Mouse (Mus musculus) c-Kit-negative CD71-positive TER-119-positive erythroid progenitor cells, embryonic 14.5 days (primary cell): ENCODE data around the gene Rps25.
A peak's percentile ranks its signal among the peaks of the same experiment; 100 is the strongest.
"Not testable (repeated sequence)": the region's sequence is repeated elsewhere in the genome, so short reads cannot be mapped to it uniquely, and the experiment has no call there.

Source experiments
- DNase-seq: peaks from one replicate; pipeline ENCODE4 v3.0.0-alpha.2; 2013; ENCODE audit warnings: low read depth, low spot score

Rps25 gene

DNA sequence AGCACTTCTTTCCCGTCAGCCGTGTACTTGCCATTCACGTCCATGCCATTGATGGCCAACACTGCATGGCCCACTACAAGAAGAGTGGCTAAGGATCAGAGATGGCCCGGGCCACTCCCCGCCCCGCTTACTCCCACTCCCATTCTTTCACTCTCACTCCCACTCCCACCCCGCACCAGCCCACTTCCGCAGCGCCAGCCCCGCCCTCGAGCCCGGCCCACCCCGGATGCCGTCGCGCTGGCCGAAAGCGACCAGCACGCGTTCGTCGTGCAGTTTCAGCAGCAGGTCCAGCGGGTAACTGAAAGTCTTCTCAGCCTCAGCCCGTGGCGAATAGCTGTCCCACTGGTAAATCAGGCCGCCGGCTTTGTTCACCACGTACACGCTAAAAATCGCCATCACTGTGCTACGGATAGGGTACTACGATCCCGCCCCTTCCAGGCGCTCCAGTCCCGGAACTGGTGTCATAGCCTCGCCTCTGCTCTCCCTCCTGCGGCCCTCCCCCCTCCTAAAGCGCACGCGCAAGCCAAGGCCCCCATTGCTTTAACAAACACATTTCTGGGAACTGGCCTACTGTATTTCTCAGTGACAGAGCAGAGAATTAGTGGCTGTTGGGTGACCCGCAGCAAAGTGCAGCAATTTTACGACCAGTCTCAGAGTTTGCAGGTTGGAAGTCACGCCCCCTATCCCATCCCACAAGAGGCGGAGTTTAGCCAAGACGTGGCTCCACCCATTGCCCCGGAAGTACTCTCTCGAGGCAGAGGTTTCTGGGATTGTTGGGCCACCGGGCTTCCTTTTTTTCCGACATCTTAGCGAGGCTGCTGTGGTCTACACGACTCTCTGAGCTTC is at the start of gene Rps25, which contains the start of gene Trappc4:
TSS of gene Rps25 (plus strand) at position 234 of the 846 bp plus-strand sequence.
TSS of gene Trappc4 (minus strand) at position 695 of the 846 bp plus-strand sequence.
- DNase-seq = peak; percentile 94

DNA sequence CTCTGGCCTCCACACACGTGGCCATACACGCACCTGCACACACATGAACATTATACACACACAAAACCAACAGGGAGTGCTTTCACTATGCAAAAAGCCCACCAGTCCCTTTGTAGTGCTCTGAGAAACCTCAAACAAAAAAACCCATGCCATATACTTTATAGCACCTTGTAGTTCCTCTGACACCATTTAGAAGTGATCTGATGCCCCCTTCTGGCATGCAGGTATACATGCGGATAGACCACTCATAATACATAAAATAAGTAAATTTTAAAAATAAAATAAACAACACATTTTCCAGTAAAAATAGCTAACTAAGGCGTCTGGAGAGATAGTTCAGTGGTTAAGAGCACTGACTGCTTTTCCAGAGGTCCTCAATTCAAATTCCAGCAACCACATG is 49.7 kb upstream of the Rps25 start:
- no peak for DNase-seq

DNA sequence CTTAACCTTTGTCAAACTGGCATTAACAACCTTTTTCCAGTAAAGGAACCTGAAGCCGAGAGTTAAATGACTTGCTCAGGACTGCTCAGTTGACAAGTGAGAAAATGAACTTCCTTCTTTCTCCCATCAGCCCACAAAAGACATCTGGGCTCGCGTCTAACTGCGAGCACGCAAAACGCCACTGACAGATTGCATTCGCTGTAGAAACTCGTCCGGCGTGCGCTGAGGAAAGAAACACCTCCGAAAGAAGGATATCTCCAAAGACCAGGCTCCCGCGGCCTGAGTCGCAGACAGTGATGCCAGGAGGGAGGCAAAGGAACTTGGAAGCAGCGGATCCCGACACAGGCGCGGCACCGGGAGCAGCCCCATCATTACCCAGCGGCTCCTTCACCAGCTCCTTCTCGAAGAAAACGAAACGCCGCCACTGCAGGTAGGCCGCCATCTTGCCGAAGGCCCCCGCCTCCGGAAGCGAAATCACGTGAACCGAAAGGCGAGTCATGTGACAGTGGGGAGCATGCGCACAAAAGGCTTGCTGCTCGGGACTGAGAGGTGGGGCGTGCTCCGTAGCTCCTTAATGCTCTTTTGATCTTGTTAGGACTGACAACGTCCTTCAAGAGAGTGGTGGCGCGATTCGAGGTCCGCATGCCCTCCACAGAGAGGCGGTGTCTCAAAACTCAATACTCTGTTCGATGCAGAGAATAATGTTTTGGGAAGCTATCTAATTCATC is 45.6 kb upstream of the Rps25 start, which contains the start of gene Vps11:
TSS of gene Vps11 (minus strand) at position 481 of the 728 bp plus-strand sequence.
- DNase-seq = peak; percentile 94

DNA sequence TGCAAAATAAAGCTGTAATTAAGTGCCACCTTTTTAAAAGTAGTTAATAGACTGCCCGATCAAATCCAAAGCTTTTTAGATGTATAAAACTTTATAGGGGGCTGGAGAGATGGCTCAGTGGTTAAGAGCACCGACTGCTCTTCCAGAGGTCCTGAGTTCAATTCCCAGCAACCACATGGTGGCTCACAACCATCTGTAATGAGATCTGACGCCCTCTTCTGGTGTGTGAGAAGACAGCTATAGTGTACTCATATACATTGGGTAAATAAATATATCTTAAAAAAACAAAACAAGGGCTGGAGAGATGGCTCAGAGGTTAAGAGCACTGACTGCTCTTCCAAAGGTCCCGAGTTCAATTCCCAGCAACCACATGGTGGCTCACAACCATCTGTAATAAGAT is 45.0 kb upstream of the Rps25 start:
- DNase-seq = not testable (repeated sequence)

DNA sequence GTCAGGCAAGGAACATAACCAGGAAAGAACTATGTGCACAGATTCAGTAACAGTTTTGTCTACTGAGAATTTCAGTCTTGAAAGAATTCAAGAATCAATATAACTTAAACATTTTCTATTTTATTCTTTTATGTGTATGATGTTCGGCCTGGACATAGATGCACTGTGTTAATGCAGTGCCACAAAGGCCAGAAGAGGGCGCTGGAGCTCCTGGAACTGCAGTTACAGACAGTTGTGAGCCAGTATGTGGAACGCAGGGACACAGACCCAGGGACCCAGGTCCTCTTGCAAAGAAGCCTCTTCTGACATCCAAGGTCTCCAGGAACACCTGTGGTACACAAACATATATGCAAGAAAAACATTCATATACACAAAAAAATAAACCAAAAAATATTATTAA is 42.5 kb upstream of the Rps25 start:
- DNase-seq = no peak

DNA sequence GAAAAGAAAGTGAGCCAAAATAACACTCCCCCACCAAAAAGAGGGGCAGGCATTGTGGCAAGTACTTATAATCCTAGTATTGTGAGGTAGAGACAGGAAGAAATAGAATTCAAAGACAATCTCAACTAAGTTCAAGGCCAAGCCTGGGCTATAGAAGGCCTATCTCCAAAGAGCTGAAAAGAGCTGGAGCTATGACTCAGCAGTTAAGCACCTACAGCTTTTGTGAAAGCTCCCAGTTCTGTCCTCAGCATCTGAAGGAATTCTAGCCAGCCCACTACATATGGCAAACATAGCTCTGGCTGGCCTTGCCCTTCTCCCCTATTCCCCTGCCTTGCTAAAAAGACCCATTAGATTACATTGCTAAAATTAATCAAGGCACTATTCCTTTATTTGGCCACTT is 33.6 kb upstream of the Rps25 start:
- no peak for DNase-seq

DNA sequence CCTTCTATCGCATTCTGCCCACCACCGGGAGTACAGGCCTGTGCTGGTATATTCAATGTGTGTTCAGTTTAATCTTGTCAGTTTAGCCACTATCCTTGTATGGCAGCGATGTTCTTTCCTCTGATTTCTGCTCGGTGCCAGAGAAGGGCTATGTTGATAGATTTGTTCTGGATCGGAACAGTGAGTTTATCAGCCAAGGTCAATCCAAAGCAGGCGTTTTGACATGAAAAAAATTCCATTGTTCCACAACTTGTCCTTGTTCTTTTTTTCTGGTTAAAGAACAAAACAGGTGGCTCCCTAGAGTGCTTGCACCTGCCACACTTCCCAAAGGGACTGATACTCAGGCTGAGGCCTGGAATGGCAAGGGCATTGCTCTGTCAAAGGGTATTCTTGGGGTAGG is 30.8 kb upstream of the Rps25 start:
- DNase-seq = no peak

DNA sequence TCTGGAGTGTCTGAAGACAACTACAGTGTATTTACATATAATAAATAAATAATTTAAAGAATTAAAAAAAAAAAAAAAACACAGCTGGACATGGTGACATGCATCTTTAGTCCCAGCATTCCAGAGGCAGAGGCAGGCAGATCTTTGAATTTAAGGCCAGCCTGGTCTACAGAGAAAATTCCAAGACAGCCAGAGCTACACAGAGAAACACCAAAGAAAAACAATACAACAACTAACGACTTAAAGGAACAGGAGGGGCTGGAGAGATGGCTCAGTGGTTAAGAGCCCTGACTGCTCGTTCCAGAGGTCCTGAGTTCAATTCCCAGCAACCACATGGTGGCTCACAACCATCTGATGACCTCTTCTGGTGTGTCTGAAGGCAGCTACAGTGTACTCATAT is 29.6 kb upstream of the Rps25 start:
- DNase-seq = not testable (repeated sequence)

DNA sequence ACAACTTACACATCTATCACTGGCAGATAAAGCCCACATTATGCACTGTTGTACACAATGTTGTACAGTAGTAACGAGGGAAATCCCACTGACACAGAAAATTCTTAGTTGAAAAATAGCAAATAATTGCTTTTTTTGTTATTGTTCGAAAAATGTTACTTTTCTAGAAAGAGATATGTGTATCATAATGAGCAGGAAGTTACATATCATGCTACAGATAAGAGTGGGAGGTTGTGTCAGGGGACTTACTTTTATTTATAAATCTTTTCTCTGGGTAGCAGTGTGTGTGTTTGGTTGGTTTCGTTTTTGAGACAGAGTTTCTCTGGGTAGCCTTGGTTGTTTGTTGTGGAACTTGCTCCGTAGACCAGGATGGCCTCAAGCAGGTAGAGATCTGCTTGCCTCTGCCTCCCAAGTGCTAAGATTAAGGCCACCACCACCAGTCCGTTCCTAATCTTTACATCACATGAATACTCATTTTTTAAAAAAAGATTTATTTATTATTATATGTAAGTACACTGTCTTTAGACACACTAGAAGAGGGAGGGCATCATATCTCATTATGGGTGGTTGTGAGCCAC is 28.7 kb upstream of the Rps25 start:
- DNase-seq = no peak

DNA sequence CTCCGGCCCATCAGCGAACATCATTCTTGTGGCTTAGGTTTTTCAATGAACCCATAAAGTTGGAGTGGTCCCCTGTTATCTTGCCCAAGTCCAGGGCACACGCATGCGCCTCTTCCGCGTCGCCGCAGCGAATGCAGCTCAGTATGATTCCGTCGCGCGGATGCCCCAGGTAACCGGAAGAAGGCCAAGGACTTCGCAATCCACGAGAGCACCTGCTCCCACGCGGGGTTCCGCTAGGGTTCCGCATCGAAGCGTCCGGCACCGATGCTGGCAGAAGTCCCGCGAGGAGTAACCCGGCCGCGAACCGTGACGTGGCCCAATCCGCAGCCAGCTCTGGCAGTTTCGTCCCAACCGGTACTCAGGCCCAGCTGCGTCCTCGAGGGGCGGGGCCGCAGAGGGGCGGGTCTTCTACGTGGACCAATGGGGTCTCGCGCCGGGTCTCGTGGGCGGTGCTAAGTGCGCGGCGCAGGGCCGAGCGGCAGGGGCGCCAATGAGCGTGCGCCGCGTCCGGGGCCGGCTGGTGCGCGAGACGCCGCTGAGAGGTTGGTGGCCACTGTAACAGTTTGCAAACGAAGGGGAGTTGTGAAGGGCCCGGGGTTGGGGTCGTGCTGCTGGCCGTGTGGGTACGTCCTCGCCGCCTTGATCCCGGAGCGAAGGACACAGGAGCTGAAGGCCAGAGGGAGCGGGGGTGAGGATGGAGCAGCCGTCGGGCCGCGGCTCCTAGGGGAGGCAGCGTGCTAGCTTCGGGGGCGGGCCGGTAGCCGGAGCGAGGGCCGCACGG is 27.7 kb upstream of the Rps25 start, which contains the start of gene Hyou1:
TSS of gene Hyou1 (plus strand) at position 437 of the 781 bp plus-strand sequence.
- DNase-seq = peak; percentile 93

DNA sequence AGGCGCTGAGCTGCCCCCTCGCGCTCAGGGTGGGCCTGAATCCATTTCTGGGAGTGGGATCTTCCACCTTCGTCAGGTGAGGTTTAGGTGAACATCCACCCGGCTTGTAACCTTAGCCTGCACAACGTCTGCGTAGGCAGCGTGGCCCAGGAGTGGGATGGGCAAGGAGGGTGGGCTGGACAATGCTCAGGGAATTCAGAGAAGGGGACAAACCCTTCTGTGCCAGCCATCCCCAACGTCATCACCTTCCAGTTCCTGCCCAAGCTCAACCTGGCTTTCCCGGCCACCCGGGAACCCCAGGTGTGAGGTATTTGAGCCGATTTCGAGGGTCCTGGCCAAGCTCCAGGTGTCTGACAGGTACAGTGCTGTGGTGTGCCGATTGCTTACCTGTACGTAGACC is 27.1 kb upstream of the Rps25 start:
- DNase-seq = no peak

DNA sequence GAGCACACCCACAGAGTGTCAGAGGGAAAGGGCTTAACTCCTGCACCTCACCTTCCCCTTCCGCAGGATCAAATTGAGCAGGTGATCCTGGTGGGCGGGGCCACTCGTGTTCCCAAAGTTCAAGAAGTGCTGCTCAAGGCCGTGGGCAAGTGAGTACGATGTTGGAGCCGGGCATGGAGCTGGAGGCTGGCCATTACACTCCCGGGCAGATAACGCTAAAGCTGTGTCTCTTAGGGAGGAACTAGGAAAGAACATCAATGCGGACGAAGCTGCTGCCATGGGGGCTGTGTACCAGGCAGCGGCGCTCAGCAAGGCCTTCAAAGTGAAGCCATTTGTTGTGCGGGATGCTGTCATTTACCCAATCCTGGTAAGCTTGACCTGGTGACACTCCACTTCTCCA is 22.3 kb upstream of the Rps25 start:
- no peak for DNase-seq

DNA sequence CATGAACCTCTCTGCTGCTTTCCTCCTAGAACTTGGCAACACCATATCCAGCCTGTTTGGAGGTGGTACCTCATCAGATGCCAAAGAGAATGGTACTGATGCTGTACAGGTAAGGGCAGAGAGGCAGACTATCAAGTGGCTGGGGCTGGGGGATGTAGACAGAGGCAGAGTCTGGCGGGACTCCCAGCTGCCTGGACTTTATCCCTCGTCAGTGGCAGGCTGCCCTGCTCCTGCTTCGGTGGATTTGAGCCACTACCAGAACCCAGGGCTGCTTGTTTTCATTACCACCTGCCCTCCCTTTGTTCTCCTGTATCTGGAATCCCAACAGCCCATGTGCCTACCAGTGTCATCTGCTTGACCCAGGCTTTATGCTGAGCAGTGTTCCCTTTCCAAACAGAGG is 19.7 kb upstream of the Rps25 start:
- no peak for DNase-seq

DNA sequence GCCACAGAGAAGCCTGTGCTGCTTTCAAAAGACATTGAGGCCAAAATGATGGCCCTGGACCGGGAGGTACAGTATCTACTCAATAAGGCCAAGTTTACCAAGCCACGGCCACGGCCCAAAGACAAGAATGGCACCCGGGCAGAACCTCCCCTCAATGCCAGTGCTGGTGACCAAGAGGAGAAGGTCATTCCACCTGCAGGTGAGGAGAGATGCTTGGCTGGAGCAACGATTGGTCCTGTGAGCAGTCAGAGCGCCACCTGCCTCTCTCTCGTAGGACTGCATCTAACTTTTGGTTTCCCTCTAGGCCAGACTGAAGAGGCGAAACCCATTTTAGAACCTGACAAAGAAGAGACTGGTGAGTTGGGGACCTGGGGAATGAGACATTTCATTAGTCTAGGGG is 17.7 kb upstream of the Rps25 start:
- no peak for DNase-seq

DNA sequence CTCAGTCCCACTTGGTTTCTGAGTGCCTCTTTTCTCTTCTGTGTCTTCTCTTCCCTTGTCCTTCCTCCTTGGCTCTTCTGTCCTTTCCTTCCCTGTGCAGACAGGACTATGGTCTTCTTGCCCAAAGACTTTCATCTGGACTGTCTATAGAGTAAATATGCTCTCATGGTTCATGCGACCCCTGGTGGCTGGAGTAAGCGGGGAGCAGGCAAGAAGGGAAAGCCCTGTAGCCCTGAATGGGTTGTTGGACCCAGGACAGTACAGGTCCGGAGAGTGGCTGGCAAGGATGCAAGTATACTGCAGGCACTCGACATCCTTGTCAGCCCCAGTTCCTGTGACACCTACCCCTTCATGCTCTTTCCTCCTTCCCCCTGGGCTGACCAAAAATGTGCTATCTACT is 15.5 kb upstream of the Rps25 start:
- peak; percentile 51 for DNase-seq

DNA sequence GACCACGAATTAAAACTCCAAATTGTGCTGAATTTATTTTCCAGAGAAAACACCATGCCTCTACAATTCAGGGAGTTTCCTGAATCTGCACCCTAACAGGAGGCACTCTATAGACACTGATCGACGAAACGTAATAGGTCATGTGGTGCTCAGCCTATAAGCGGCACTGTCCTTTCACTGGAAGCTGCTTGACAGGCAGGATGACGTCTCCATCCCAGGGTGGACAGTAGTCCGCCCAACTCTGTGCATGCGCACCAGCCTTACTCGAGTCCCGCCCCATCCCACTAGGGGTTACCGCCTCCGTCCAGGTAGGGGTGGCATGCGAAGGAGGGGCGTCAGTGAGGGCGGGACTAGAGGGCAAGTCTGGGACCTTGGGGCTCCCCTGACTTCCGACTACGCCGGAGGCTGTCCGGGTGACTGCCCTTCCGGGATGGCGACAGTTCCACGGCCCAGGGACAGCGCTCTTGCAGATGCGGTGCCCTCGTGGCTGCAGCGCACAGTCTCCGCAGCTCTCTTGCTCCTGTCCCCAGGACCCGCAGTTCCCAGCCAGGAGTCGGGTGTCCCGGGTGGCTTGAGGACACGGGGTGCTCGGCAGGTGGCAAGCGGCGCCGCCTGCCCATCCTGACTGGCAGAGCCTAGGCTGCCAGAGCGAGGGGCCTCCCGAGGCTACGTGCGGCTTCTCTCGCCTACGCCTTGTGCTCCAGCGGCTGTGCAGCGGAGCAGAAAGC is 10.1 kb upstream of the Rps25 start, which contains the start of gene Slc37a4:
TSS of gene Slc37a4 (plus strand) at position 169 of the 728 bp plus-strand sequence.
- DNase-seq = peak; percentile 86

DNA sequence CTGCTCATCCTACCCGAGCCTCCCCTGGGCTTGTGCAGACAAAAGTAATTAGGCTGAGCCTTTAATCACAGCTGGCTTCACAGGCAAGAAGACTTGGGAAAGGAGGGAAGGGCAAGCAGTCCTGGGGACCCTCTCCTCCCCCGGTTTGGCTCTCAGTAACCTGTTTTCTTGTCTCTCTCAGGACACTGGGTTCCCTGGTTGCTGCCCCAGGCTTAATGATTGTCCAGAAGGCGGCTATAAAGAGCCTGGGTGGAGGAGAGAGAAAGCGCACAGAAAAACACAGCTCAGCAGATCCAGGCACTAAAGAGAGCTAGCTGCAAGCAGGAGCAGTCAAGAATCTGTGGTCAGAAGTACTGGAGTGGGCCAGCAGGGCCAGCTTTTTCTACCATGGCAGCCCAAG is 8.9 kb upstream of the Rps25 start:
- DNase-seq = no peak

DNA sequence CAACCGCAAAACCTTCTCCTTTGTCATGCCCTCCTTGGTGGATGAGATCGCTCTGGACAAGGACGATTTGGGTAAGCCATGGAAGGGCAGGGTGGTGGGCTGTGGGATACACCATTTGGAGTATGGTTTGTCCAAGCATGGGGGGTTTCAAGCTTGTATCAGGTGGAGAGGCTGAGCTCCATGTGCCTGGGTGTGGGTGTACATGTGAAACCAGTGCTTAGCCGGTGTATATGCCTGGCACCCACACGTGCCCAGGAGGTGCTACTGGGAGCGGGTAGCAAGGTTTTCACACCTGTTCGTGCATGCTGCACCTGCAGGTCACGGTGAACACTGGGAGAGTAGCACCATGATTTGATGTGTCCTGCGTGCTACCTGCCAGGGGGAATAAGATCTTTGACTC is 8.4 kb upstream of the Rps25 start:
- no peak for DNase-seq

DNA sequence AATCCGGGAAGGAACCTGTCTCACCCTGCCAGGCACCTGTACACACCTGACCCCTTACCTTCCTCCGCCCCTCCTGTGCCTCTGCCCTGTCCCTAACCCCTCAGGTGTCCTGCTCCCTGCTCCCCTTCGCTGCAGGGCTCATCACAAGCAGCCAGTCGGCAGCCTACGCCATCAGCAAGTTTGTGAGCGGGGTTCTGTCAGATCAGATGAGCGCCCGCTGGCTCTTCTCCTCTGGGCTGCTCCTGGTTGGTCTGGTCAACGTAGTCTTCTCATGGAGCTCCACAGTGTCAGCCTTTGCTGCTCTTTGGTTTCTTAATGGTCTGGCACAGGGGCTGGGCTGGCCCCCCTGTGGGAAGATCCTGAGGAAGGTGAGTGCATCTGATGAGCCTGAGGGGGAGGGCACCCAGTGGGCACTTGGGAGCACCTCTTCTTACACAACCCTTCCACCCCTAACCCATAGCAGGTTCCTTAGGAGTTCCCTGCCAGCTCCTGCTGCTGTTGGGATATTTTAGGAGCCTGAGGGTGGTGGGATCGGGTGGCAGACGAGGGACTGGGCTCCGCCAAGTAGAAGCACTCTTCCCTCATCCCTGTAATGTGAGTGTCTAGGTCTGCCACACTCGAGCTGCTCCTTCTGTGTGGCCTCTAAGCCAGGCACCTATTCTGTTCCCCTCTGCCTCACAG is 7.7 kb upstream of the Rps25 start:
- DNase-seq = no peak

DNA sequence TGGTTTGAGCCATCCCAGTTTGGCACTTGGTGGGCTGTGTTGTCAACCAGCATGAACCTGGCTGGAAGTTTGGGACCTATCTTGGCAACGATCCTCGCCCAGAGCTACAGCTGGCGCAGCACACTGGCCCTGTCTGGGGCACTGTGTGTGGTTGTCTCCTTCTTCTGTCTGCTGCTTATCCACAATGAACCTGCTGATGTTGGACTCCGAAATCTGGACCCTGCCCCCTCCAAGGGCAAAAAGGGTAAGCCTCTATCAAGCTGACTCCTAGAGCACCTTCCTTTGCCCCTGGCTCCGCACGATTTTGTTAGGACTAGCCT is 7.2 kb upstream of the Rps25 start:
- no peak for DNase-seq
